Mouse (Mus musculus) myocyte (in vitro differentiated cells): Measurements from ENCODE around the gene Sstr4. TPM values are rescaled to one million over a fixed set of nuclear protein-coding genes. Genes with fewer than 3 reads are reported as not detected.

Experiments
- H3K27me3 ChIP-seq: one replicate; pipeline ENCODE4 v1.6.1; 2011; ENCODE audit not compliant: control insufficient read depth, insufficient read depth, insufficient read length
- H3K36me3 ChIP-seq: one replicate; pipeline ENCODE4 v1.6.1; 2011; ENCODE audit not compliant: control insufficient read depth, insufficient read depth
- H3K4me2 ChIP-seq: one replicate; pipeline ENCODE4 v1.6.1; 2011; ENCODE audit warnings: low read depth, control low read depth
- H3K4me3 ChIP-seq: one replicate; pipeline ENCODE4 v1.5.1; 2011; ENCODE audit warnings: mild to moderate bottlenecking, control low read depth, moderate library complexity
- H3K79me2 ChIP-seq: one replicate; pipeline ENCODE4 v1.6.1; 2011; ENCODE audit not compliant: control insufficient read depth, insufficient read depth
- H3ac ChIP-seq: one replicate; pipeline ENCODE4 v1.6.1; 2011; ENCODE audit not compliant: control insufficient read depth, insufficient read length
- CEBPB ChIP-seq: IDR thresholded peaks from 2 replicates; pipeline ENCODE4 v1.6.1; 2011; ENCODE audit warnings: mild to moderate bottlenecking, moderate library complexity; ENCODE audit not compliant: poor library complexity, insufficient read depth, severe bottlenecking
- E2F4 ChIP-seq: IDR thresholded peaks from one replicate; pipeline ENCODE4 v1.6.1; 2011; ENCODE audit warnings: mild to moderate bottlenecking, control low read depth, moderate library complexity; ENCODE audit not compliant: insufficient read depth
- MAX ChIP-seq: IDR thresholded peaks from one replicate; pipeline ENCODE4 v1.6.1; 2011; ENCODE audit warnings: low read depth, mild to moderate bottlenecking, control low read depth
- MYOD1 ChIP-seq, 3 experiments: IDR thresholded peaks; one replicate each; pipeline ENCODE4 v1.6.1; 2011; ENCODE audit warnings: control low read depth in 2 of 3, low read depth in 2 of 3, mild to moderate bottlenecking in 2 of 3, moderate library complexity in 1 of 3; ENCODE audit not compliant: insufficient read length in 2 of 3, control insufficient read depth in 1 of 3
- MYOG ChIP-seq, 3 experiments: IDR thresholded peaks; one replicate each; pipeline ENCODE4 v1.6.1; 2011; ENCODE audit warnings: control low read depth in 2 of 3, low read depth in 2 of 3, mild to moderate bottlenecking in 2 of 3; ENCODE audit not compliant: insufficient read length in 2 of 3, control insufficient read depth in 1 of 3, insufficient read depth in 1 of 3
- POLR2A ChIP-seq: IDR thresholded peaks from one replicate; pipeline ENCODE4 v1.6.1; 2011; ENCODE audit warnings: low read depth, mild to moderate bottlenecking, control low read depth, moderate library complexity; ENCODE audit not compliant: insufficient read length
- POLR2AphosphoS2 ChIP-seq: IDR thresholded peaks from one replicate; pipeline ENCODE4 v1.6.1; 2011; ENCODE audit warnings: low read depth, control low read depth; ENCODE audit not compliant: insufficient read length
- REST ChIP-seq: IDR thresholded peaks from one replicate; pipeline ENCODE4 v1.6.1; 2011; ENCODE audit warnings: mild to moderate bottlenecking, control low read depth, moderate library complexity; ENCODE audit not compliant: insufficient read depth, insufficient read length
- SRF ChIP-seq: IDR thresholded peaks from one replicate; pipeline ENCODE4 v1.6.1; 2011; ENCODE audit warnings: low read depth; ENCODE audit not compliant: control insufficient read depth, insufficient read length
- TCF12 ChIP-seq: IDR thresholded peaks from one replicate; pipeline ENCODE4 v1.6.1; 2011; ENCODE audit warnings: mild to moderate bottlenecking, control low read depth; ENCODE audit not compliant: poor library complexity, insufficient read depth, severe bottlenecking
- TCF3 ChIP-seq: IDR thresholded peaks from one replicate; pipeline ENCODE4 v1.6.1; 2011; ENCODE audit warnings: low read depth, control low read depth; ENCODE audit not compliant: insufficient read length
- USF1 ChIP-seq: IDR thresholded peaks from one replicate; pipeline ENCODE4 v1.6.1; 2011; ENCODE audit warnings: low read depth, mild to moderate bottlenecking, control low read depth, moderate library complexity
- polyA plus RNA-seq: library from polyadenylated mRNA; unstranded; fragments of >200 nt; fragmentation: generic; extraction: Trizol; gene quantifications from one replicate; pipeline ENCODE4 v1.2.1, GENCODE M21; 2012; ENCODE audit warnings: missing spikeins

The Sstr4 gene
- polyA plus RNA-seq, 1 experiment, result not detected

GRCm38 (mm10) chr2:148419776-148420175 is 24.6 kb downstream of the Sstr4 start:
- no peak overlapping the region for H3K4me3 ChIP-seq
- TF ChIP-seq REST, result no peak
- no peak for TF ChIP-seq POLR2A
- no peak for TF ChIP-seq MYOD1 (IDR thresholded peaks at IDR 0.05; ENCODE audit: control insufficient read depth in 1 of 3, insufficient read length in 2 of 3, low read depth in 2 of 3)
- TF ChIP-seq MAX, result no peak
- no peak for TF ChIP-seq E2F4
- no peak for TF ChIP-seq TCF12
- TF ChIP-seq MYOG (IDR thresholded peaks at IDR 0.05; ENCODE audit: control insufficient read depth in 1 of 3, insufficient read depth in 1 of 3, insufficient read length in 2 of 3, low read depth in 2 of 3), result no peak
- TF ChIP-seq TCF3, result no peak
- TF ChIP-seq SRF, result no peak
- TF ChIP-seq POLR2AphosphoS2, result no peak
- no peak for TF ChIP-seq USF1
- TF ChIP-seq CEBPB, result no peak
- H3K36me3 ChIP-seq, result no peaks in the 10 kb centered on the region
- H3K79me2 ChIP-seq, result no peaks in the 10 kb centered on the region
- H3ac ChIP-seq, result no peak overlapping the region
- H3K27me3 ChIP-seq, result no peaks in the 10 kb centered on the region
- no peak overlapping the region for H3K4me2 ChIP-seq

- peak overlapping the region; percentile 53 for H3K4me2 ChIP-seq
- TF ChIP-seq TCF12 (peak; percentile 68), MAX (no peak), MYOD1 (IDR thresholded peaks at IDR 0.05; ENCODE audit: control insufficient read depth in 1 of 3, insufficient read length in 2 of 3, low read depth in 2 of 3) (peak; percentile 23 to 90 (median 88)), SRF (no peak), TCF3 (no peak), E2F4 (no peak), USF1 (no peak), CEBPB (no peak), MYOG (IDR thresholded peaks at IDR 0.05; ENCODE audit: control insufficient read depth in 1 of 3, insufficient read depth in 1 of 3, insufficient read length in 2 of 3, low read depth in 2 of 3) (peak in 2 of 3 experiments; percentile 56 to 73), REST (no peak), POLR2AphosphoS2 (no peak), POLR2A (no peak)
- no peak overlapping the region for H3ac ChIP-seq
- no peaks in the 10 kb centered on the region for H3K79me2 ChIP-seq
- no peaks in the 10 kb centered on the region for H3K36me3 ChIP-seq
- H3K4me3 ChIP-seq, result no peak overlapping the region
- H3K27me3 ChIP-seq, result no peaks in the 10 kb centered on the region
These were observed 26.0 kb downstream of the Sstr4 start for GRCm38 (mm10) chr2:148421112-148421511.

GRCm38 (mm10) chr2:148421706-148422105 is 26.6 kb downstream of the Sstr4 start:
- no peaks in the 10 kb centered on the region for H3K36me3 ChIP-seq

GRCm38 (mm10) chr2:148425709-148426382 is 30.7 kb downstream of the Sstr4 start:
- H3ac ChIP-seq, result no peak overlapping the region
- H3K4me3 ChIP-seq, result no peak overlapping the region
- H3K79me2 ChIP-seq, result no peaks in the 10 kb centered on the region
- TF ChIP-seq USF1 (peak; percentile 61), E2F4 (no peak)
- H3K36me3 ChIP-seq, result no peaks in the 10 kb centered on the region
- H3K4me2 ChIP-seq, result peak overlapping the region; percentile 4
- no peaks in the 10 kb centered on the region for H3K27me3 ChIP-seq

More at GRCm38 (mm10) chr2:148421706-148422105, 26.6 kb downstream of the Sstr4 start:
- no peaks in the 10 kb centered on the region for H3K79me2 ChIP-seq
- peak overlapping the region; percentile 53 for H3K4me2 ChIP-seq
- H3ac ChIP-seq, result no peak overlapping the region
- no peaks in the 10 kb centered on the region for H3K27me3 ChIP-seq
- H3K4me3 ChIP-seq, result no peak overlapping the region
- TF ChIP-seq TCF12 (peak; percentile 98), USF1 (no peak), MYOD1 (IDR thresholded peaks at IDR 0.05; ENCODE audit: control insufficient read depth in 1 of 3, insufficient read length in 2 of 3, low read depth in 2 of 3) (peak; percentile 92 to 95 (median 94)), CEBPB (peak; percentile 82), E2F4 (no peak), POLR2AphosphoS2 (no peak), MYOG (IDR thresholded peaks at IDR 0.05; ENCODE audit: control insufficient read depth in 1 of 3, insufficient read depth in 1 of 3, insufficient read length in 2 of 3, low read depth in 2 of 3) (peak in 2 of 3 experiments; percentile 71 to 99), TCF3 (peak; percentile 76), POLR2A (no peak), REST (no peak), SRF (no peak), MAX (no peak)

GRCm38 (mm10) chr2:148427553-148427952 is 32.4 kb downstream of the Sstr4 start:
- H3ac ChIP-seq, result no peak overlapping the region
- no peak overlapping the region for H3K4me2 ChIP-seq
- no peaks in the 10 kb centered on the region for H3K79me2 ChIP-seq
- no peaks in the 10 kb centered on the region for H3K36me3 ChIP-seq
- H3K4me3 ChIP-seq, result no peak overlapping the region
- 0 out of 2 replicates have a peak, but pooled peaks have one; percentile 55 for TF ChIP-seq CEBPB
- no peak for TF ChIP-seq MYOD1 (IDR thresholded peaks at IDR 0.05; ENCODE audit: control insufficient read depth in 1 of 3, insufficient read length in 2 of 3, low read depth in 2 of 3)
- no peaks in the 10 kb centered on the region for H3K27me3 ChIP-seq
